Mouse (Mus musculus): ENCODE results near the gene Khdc4.

Khdc4 gene

DNA sequence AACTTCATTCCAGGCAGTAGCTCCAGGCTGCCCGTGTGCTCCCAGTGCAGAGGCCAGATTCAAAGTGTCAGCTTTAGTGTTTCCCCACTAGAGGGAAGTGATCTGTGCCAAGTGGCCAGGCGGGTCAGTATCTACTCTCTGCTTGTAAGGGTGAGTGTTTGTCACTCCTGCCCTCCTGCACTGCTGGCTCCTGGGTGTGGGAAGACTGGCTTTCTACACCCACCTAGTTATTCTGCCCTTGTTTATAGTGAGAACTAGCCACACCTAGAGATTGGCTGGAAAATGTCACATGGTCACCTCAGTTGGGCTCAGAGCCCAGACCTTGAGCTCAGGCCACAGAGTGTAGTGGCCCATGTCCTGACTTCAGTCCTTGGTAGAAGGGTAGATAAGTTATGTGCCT is 33.5 kb downstream of the Khdc4 start:
- no peak for DNase-seq (ENCODE audit: low spot score in 2 of 2)

DNA sequence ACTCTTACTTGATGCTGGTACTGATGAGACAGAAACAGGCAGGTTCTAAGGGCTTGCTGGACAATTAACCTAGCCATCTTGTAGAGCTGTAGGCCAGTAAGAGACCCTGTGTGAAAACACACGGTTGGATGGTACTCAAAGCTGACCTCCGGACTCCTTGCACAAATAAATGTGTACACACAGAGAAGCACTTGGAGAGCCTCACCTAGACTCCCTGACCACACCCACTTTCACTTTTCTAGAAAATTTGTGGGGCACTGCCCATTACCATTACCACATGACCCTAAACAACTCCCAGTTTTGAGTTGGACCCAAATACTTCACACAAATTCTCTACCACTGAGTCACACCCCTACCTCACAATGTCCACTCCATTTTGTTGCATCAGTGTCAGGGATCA is 51.0 kb downstream of the Khdc4 start:
- no peak for DNase-seq (ENCODE audit: low spot score in 2 of 2)

GRCm38 (mm10) chr3:88738641-88739040 is 53.0 kb downstream of the Khdc4 start:
- DNase-seq (ENCODE audit: low spot score in 2 of 2), result peak; percentile 35 to 63

DNA sequence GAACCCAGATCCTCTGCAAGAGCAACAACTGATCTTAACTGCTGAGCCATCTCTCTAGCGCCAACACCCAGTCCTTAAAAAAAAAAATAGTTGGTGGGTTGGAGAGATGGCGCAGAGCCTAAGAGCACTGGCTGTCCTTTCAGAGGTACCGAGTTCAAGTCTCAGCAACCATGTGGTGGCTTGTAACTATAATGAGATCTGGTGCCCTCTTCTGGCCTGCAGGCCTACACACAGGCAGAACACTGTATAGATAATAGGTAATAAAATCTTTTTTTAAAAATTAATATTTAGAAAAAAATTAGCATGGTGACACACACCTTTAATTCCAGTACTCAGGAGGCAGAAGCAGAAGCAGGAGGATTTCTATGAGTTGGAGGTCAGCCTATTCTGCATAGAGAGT is 54.5 kb downstream of the Khdc4 start:
- no peak for DNase-seq (ENCODE audit: low spot score in 2 of 2)

DNA sequence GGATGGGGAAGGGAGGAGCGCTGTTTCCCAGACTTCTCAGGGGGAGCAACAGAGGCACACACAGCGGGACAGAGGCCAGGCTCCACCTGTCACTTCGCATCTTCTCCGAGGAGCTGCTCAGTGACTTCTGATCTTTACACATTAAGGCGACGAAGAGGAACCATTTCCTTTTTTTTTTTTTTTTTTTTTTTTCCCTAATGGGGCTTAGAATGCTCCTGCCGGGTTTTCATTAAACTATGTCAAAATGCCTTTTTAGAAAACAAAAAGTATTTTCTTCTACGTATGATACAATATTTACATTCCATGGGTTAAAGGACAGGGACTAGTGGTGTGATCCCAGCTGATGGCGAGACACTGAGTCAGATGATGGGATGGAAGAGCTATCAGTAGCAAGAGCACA is 59.9 kb downstream of the Khdc4 start:
- no peak for DNase-seq (ENCODE audit: low spot score in 2 of 2)

DNA sequence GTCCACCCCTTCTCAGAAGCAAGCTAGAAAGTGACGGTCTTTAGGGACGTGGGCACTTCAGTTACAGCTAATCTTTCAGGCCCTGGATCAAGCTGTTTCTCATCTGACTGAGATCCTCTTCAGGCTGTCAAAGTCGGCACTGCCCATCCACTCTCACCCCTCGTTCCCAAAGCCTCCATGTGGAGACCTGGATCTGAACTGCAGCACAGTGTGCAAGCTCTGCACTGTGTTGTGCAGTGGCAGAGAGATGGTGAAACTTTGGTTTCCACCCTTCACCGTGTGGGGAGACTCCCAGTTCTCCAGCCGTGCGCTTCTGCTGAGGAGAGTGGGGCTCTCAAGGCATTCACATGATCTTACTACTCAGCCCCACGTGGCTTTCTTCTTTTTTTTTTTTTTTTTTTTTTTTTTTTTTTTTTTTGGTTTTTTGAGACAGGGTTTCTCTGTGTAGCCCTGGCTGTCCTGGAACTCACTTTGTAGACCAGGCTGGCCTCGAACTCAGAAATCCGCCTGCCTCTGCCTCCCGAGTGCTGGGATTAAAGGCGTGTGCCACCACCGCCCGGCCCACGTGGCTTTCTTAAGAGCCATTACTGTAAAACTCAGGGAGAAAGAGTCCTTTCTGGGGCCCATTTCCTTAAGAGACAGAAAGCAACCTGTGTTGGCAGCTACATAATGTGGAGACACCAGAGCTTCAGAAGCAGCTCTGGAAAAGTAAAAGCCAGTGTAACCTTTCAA is 60.7 kb downstream of the Khdc4 start:
- no peak for DNase-seq (ENCODE audit: low spot score in 2 of 2)

DNA sequence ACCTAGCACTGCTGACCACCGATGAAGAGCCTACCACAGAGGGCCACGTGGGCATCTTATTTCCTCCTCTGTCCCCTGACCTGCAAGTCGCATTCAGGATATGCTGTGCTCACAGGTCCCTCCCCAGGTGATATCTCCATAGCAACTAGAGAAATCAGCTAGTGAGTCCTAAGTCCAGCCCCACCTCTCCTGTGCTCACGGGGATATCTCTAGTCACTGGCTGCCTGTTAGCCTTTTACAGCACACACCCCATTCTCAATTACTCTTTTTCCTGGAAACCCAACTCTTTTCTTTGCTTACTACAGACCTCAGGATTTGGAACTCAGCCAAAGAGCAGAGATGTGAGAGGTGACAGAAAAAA is 61.2 kb downstream of the Khdc4 start:
- DNase-seq (ENCODE audit: low spot score in 2 of 2), result no peak

GRCm38 (mm10) chr3:88754283-88754682 is 68.7 kb downstream of the Khdc4 start:
- DNase-seq (ENCODE audit: low spot score in 2 of 2), result no peak

- DNase-seq (ENCODE audit: low spot score in 2 of 2), result no peak
Observed at GRCm38 (mm10) chr3:88755541-88755940, 69.9 kb downstream of the Khdc4 start.

DNA sequence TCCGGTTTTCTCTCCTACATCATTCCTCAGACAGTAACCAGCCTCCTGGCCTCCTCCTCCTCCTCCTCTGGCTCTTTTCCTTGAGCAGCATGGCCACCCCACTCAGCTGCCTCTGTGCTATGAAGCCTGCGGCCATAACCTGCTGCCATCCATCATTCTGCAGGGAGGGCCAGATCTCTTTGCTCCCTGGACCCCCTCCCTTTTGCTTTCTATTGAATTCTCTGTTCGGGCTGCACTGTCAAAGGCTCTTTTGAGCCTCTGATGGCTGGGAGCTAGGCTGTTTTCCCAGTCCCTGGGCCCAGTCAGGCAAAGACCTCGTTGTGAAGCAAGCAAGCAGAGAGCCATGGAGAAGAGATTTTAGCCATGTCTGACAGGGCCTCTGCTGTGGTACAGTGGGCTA is 70.7 kb downstream of the Khdc4 start:
- no peak for DNase-seq (ENCODE audit: low spot score in 2 of 2)

- no peak for DNase-seq (ENCODE audit: low spot score in 2 of 2)
Observed at GRCm38 (mm10) chr3:88758045-88758500, 72.5 kb downstream of the Khdc4 start.

GRCm38 (mm10) chr3:88761619-88762018 is 76.0 kb downstream of the Khdc4 start:
- DNase-seq (ENCODE audit: low spot score in 2 of 2), result no peak

GRCm38 (mm10) chr3:88762401-88762831 is 76.8 kb downstream of the Khdc4 start:
- DNase-seq (ENCODE audit: low spot score in 2 of 2), result no peak

Data from natural killer cell, adult 2 months (primary cell).